Mouse (Mus musculus): ENCODE measurements around the gene Trim59. TPM values are rescaled to one million over a fixed set of nuclear protein-coding genes. Genes with fewer than 3 reads are reported as not detected.

Trim59 gene
- polyA plus RNA-seq, 1 experiment from 2014 or later = 123 TPM

- Histone ChIP-seq H3K4me2 (peak within 1 kb of the TSS; percentile 75), H3K4me3 (replicated peaks) (peak within 1 kb of the TSS; percentile 67), H3K9me3 (replicated peaks) (no peaks in the 10 kb centered on the region), H3K9ac (peak within 1 kb of the TSS; percentile 95), H3K27me3 (no peaks in the 10 kb centered on the region), H3K36me3 (peaks cover 4% of the 10 kb centered on the region), H3K27ac (peak within 1 kb of the TSS; percentile 97), H3K4me1 (peaks cover 14% of the 10 kb centered on the region)
- ATAC-seq (replicated peaks; ENCODE audit: low FRiP score) = peak; percentile 94
- under 1% methylated on average over 76 of the region's 76 CpGs for WGBS
Observed at GRCm38 (mm10) chr3:69004437-69005337, 39.9 kb downstream of the Trim59 start, which contains the start of the genes Ift80 and Smc4. Ift80 (minus strand) TSS chr3:69004570. Smc4 (plus strand) TSS chr3:69004738.

- Histone ChIP-seq H3K4me1 (peaks cover 14% of the 10 kb centered on the region), H3K4me2 (peak overlapping the region; percentile 67), H3K27me3 (no peaks in the 10 kb centered on the region), H3K4me3 (replicated peaks) (peak overlapping the region; percentile 67), H3K27ac (peak overlapping the region; percentile 97), H3K9me3 (replicated peaks) (no peaks in the 10 kb centered on the region), H3K36me3 (no peaks in the 10 kb centered on the region), H3K9ac (peak overlapping the region; percentile 95)
- 2% methylated on average over 7 of the region's 7 CpGs for WGBS
- ATAC-seq (replicated peaks; ENCODE audit: low FRiP score) = no peak
Observed at GRCm38 (mm10) chr3:69004055-69004436, 40.5 kb downstream of the Trim59 start.

- WGBS = 96% methylated on average over 4 of the region's 4 CpGs
- H3K9me3 ChIP-seq (replicated peaks) = no peaks in the 10 kb centered on the region
Observed at GRCm38 (mm10) chr3:69002781-69003180, 41.8 kb downstream of the Trim59 start.

GRCm38 (mm10) chr3:68986550-68986949 is 58.0 kb downstream of the Trim59 start:
- H3K36me3 ChIP-seq = peaks cover 32% of the 10 kb centered on the region
- ATAC-seq (replicated peaks; ENCODE audit: low FRiP score) = no peak
- no peaks in the 10 kb centered on the region for H3K4me1 ChIP-seq
- no peak overlapping the region for H3K27ac ChIP-seq
- H3K9ac ChIP-seq = no peak overlapping the region
- 85% methylated on average over 2 of the region's 2 CpGs for WGBS
- H3K27me3 ChIP-seq = no peaks in the 10 kb centered on the region
- H3K4me3 ChIP-seq (replicated peaks) = no peak overlapping the region
- H3K4me2 ChIP-seq = no peak overlapping the region
- no peaks in the 10 kb centered on the region for H3K9me3 ChIP-seq (replicated peaks)

More at GRCm38 (mm10) chr3:69002781-69003180, 41.8 kb downstream of the Trim59 start:
- H3K27ac ChIP-seq = no peak overlapping the region
- peaks cover 14% of the 10 kb centered on the region for H3K4me1 ChIP-seq
- H3K4me3 ChIP-seq (replicated peaks) = no peak overlapping the region
- no peak for ATAC-seq (replicated peaks; ENCODE audit: low FRiP score)
- no peaks in the 10 kb centered on the region for H3K27me3 ChIP-seq
- no peaks in the 10 kb centered on the region for H3K36me3 ChIP-seq
- H3K9ac ChIP-seq = no peak overlapping the region
- H3K4me2 ChIP-seq = no peak overlapping the region

MicroRNAs encoded within 50 kb of the gene (microRNA counts, 519-probe panel; counts per million panel counts)
- microRNA mmu-miR-15b = 4,059 counts per million, percentile 96 among the panel's probes with 10 or more counts

Small RNA genes within 50 kb of the gene (microRNA-seq; reads per million reads assigned to microRNA genes)
- gene Mir15b (1,023 reads per million, percentile 79 among the genes with 10 or more reads in this experiment), gene Mir16-2 (376 reads per million, percentile 71 among the genes with 10 or more reads in this experiment)

Other genes with a start within 250 kb of the Trim59 start
- 4.8 TPM in 2 replicates for gene 1110032F04Rik, start 175.2 kb downstream of the Trim59 start, polyA plus RNA-seq (2015; fragmentation: Nextera tagmentation; extraction: Ambion mirVana)
- 18.9 and 19.4 TPM in 2 replicates for gene Ift80, start 40.2 kb downstream of the Trim59 start, polyA plus RNA-seq (2015; fragmentation: Nextera tagmentation; extraction: Ambion mirVana)
- 182 and 189 TPM in 2 replicates for gene Smc4, start 40.0 kb downstream of the Trim59 start, polyA plus RNA-seq (2015; fragmentation: Nextera tagmentation; extraction: Ambion mirVana)
- gene Kpna4, start 82.4 kb upstream of the Trim59 start, polyA plus RNA-seq (2015; fragmentation: Nextera tagmentation; extraction: Ambion mirVana) = 31.2 and 36.8 TPM in 2 replicates
- gene Arl14, start 177.7 kb upstream of the Trim59 start, polyA plus RNA-seq (2015; fragmentation: Nextera tagmentation; extraction: Ambion mirVana) = 0.14 and 0.26 TPM in 2 replicates

Measured in kidney, embryonic 15.5 days (tissue).